Mouse (Mus musculus): ENCODE measurements at regions not wholly inside any gene's neighbourhood (a gene's known extent, or its start where the extent isn't known, plus 50 kb on each side); places are given as distances from the start of the nearest gene placed in this dataset.

DNA sequence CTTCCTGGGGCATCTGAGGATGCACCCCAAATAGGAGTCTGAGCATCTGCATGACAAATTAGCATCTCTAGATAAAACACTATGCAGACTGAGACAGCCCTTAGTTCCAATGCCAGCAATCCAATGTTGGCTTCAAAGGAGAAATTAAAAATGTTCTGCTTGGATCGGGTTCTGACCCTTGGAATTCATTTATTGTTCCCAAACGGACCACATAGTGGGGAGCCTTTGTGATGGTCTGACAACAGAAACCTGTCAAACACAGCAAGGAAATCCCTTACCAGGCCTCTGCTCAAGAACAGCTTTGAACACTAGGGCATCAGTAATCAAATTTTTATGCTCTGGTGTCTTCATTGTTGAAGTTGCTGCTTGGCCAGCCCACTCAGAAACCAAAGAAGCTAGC is 237.1 kb downstream of the Slc4a3 start:
- TF ChIP-seq CTCF (IDR thresholded peaks at IDR 0.05; ENCODE audit: extremely low read depth, insufficient read depth, low read length): no peak
- TF ChIP-seq POLR2A (IDR thresholded peaks at IDR 0.05; ENCODE audit: extremely low read depth, insufficient read depth, low read length): no peak
